Mouse (Mus musculus): ENCODE data around the gene Ms4a18.

Ms4a18 gene

DNA sequence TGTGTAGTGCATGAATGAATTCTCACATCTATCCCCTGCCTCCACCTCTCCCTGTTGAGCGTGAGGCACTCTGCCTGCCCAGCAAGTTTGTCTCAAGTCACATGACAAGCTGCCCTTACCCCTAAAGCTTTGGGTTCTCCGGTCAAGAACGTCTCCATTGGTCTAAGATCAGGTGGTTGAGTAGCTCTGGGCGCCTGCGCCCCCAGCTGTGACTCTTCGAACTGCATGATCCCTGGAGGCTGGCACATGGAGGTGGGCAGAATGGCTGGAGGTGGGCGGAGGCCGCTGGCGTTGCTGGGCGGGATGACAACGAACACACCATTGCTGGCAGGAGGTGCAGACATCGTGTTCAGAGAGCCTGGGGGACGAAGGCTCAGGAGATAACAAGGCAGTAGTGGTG lies 33.3 kb downstream of the Ms4a18 start:
- no peak for DNase-seq (ENCODE audit: low read depth, low spot score)

DNA sequence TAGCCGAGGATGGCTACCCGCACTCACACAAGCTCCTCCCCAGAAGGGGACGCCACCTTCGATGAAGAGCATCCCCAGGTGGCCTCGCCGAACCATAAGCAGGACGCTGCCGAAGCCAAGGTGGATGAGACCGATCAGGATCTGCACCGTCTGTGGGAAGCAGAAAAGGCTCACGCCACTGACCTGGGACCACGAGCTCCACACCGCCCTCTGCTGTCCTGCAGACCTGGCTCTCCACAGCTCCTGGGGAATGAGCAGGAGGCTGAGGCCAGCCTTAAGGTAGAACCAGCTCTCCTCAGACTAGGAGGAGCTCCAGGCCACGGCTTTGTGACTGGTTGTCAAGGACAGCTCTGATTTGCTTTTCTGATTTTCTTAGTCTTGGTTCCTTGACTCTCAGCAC lies 34.7 kb downstream of the Ms4a18 start:
- peak; percentile 27 for DNase-seq (ENCODE audit: low read depth, low spot score)

DNA sequence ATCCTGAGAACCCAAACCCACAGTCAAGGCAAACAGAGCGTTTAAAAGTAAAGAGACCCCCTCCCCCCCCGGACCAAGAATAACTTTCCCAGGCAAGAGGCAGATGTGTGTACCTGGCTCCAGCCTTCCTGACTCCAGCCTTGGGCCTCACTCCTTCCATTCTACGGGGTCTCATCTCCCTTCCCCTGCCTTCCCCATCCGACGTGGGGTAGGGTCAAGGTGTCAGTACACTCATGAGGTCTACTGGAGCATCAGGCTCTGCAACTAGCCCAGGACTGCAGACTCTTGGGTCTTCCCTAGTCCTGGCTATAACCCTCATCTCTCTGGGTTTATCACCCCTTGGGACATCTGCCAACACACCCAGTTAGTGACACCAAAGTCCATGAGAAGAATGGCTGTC lies 37.6 kb downstream of the Ms4a18 start:
- no peak for DNase-seq (ENCODE audit: low read depth, low spot score)

DNA sequence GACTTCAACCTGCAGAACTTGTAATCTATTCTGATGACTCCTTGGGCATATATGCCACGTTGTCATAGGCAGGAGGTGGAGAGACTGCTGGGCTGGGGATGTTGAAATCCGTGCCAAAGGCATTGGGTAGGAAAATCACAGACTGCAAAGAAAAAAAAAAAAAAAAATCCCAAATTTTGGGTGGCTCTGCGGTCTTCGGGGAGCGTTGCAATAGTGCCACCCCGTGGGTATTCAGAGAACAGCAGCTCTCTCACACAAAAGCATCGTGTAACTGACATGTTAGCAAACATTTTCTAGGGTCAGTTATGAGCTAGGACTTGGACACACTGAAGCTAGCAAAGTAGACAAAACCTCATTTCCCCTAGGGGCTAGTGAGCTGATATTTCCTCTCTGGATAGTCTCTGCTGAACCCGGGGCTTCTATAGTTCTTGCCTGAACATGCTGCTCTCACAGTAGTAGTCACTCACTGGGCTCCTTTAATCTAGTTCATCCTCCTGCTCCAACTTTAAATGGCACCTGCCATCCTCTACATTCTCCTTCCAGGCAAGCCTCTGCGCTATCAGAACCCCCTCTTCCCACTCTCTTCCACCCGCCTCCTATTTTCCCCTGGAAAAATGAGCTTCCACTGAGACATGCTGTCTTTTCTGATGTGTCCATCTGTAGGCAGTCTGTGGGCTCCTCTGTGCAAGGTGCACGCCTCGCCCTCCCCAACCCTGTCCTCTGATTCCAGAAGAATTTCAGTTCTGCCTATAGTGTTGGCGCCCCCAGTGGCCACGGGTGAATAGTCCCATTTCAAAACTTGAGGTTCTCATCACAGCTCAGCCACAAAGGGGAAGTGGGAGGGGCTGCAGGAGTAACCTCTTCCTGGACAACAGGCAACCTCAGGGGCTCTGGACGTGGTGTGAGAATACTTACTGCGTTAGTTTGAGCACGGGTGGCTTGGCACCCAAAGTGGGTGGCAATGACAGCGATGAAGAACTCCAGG lies 38.4 kb downstream of the Ms4a18 start:
- peak; percentile 88 for DNase-seq (ENCODE audit: low read depth, low spot score)

DNA sequence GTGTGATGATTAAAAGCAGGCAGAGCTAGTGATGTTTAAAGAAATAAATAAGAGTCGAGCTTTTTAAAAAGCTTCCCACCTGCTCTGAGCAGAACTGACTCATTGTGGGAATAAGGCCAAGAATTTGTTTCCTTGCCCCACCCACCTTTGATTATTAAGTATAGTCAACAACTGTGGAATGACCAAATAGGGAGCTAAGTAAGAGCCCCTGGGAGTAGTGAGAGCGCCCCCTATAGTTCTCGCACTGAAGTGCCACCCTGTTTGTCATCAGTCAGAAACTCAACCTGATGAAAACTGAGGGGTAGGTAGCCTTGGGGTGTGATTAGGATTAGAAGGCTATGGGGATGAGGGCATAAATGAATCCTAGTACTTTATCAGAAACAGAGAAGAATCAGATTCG lies 41.5 kb downstream of the Ms4a18 start:
- peak; percentile 66 for DNase-seq (ENCODE audit: low read depth, low spot score)

DNA sequence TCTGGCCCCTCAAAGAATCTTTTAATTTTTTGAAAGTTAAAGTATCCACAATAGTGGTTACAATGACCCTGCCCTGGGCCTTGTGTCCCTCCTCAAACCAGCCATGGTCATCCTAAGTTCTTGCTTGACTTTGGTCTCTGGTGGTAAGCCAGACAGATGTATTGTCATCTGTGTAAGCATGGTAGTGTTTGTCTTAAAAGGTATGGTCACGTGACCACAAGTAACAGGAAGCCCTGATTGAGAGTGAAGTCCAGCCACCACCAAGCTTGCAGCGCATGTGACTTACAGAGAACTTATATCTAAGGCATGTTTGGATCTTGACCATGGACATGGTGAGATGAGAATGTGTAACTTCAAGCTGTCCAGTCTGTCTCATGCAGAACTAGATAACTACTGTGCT lies 42.6 kb downstream of the Ms4a18 start:
- DNase-seq (ENCODE audit: low read depth, low spot score) = no peak

DNA sequence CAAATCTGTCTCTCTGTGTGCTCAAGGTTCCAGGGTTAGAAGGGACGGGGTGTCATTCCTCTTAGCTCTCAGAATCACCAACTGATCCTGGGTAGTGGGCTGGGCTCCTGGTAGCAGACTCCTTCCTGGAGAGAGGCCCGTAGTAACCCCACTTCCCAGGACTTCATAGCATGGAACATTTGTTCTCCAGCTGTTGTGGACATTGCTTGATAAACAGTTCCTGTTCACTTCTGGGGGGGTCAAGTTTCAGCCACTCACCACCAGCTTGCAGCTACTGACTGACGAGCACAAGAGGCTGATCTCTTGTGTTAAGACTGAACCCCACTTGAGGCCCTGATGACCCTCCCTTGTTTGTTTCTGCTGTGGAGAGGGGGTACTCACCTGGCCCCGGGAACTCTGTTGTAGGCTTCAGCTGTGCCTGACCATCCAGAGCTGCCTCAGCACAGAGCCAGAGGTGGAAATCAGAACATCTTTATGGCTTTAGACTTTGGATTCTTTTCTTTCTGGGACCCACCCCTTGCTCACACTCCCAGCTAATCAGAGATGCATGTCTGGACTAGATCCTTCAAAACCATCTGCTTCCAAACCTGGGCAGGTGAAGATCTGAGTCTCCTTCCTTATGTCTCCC lies 43.5 kb downstream of the Ms4a18 start, which contains the start of gene Ms4a10:
TSS of gene Ms4a10 (minus strand) at position 433 of the 628 bp plus-strand sequence.
- DNase-seq (ENCODE audit: low read depth, low spot score) = no peak

DNA sequence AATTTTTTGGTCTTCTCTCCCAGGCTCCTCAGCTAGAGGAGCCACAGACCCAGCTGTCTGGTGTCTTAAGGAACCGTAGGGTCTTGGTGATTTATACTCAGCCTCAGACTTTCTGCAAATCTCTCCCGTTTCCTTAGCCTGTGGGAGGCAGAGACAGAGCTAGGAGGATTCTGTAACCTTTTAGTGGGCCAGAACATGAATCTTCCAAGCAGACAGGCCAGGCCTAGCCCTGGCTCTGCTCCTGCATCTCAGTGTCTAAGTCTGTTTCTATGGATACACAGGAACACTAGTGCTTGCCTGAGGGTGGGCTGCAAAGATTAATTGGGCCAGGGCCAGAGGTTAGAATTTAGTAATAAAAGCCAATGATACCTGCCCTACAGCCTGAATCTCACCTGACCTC lies 44.6 kb downstream of the Ms4a18 start:
- no peak for DNase-seq (ENCODE audit: low read depth, low spot score)

DNA sequence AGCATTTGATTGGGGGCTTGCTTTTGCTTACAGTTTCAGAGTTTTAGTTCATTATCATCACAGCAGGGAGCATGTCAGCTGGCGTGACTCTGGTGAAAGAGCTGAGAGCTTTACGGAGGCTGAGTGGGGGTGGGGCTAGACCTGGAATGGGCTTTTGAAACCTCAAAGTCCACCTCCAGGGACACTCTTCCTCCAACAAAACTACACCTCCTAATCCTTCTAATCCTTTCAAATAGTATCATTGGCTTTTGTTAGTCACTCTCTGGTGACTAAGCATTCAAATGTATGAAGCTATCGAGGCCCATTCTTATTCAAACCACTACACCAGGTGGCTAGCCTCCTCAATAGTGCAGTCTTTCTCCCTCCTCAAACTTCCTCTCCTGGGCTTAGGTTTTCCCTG lies 45.2 kb downstream of the Ms4a18 start:
- no peak for DNase-seq (ENCODE audit: low read depth, low spot score)

DNA sequence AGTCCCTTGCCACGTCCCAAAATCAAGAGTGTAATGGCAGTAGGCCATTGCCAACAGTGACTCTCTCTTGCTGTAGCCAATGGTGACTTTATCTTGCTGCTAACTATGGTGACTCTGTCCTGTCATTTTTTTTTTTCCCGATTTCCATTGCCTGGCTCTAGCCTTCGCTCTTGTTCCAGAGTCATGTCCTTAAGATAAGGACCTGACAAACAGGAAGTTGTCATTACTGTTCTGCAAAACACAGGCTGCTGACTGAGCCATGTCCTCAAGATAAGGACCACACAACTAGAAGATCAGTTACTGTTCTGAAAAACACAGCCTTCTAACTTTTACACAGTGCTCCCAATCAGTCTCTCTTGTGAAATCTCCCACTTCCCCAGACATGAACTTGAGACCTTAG lies 47.4 kb downstream of the Ms4a18 start:
- no peak for DNase-seq (ENCODE audit: low read depth, low spot score)

DNA sequence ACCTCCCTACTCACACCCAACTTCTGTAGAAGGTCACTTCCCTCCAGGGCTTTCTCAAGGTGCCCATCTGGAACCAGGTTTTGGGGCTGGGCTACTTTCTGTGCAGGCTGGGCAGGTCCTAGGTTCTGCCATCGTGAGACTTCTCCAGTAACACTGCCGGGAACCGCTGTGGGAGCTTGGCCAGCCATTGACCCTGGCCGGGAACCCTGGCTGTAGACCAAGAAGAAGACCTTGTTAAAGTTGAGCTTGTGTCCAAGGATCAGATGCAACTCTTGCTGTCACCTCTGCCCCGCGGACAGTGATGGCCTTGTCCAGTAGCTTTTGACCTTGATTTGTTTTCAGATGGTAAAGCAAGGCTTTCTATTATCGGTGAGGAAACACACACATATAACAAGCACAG lies 49.3 kb downstream of the Ms4a18 start:
- DNase-seq (ENCODE audit: low read depth, low spot score) = no peak

DNA sequence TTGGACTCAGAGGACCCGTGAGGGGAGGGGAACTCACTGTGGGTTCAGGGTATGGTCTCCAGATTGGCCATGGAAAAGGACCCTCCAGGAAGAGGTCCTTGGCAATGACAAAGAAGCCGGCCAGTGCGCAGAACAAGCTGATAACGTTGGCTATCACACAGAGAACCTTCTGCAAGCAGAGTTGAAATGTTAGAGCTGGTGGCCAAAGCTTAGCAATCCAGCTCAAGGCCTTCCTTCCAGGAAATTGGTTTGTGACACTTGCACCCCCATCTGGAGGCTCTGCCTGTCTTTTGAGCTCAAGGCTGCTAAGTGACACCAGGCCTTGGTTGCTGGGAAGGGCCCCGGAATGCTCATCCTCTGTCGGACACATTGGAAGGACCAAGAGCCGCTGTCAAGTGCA lies 52.1 kb downstream of the Ms4a18 start:
- no peak for DNase-seq (ENCODE audit: low read depth, low spot score)

DNA sequence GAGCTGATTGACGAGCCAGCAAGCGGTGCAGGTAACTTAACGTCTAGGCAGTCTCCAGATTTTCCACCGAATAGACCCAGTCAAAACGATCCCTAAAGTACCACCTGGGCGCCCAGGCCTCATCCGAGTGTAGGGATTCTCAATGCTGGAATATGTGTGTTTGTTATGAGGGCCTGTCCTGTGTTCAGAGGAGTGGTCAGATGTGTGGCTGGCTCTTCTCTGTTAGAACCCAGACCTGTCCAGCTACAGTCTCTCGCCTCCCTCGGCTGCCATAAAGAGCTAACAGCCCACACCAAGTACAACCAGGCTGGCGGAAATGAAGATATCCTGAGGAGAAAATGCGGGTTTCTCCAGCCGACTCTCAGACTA lies 57.9 kb downstream of the Ms4a18 start:
- DNase-seq (ENCODE audit: low read depth, low spot score) = no peak

DNA sequence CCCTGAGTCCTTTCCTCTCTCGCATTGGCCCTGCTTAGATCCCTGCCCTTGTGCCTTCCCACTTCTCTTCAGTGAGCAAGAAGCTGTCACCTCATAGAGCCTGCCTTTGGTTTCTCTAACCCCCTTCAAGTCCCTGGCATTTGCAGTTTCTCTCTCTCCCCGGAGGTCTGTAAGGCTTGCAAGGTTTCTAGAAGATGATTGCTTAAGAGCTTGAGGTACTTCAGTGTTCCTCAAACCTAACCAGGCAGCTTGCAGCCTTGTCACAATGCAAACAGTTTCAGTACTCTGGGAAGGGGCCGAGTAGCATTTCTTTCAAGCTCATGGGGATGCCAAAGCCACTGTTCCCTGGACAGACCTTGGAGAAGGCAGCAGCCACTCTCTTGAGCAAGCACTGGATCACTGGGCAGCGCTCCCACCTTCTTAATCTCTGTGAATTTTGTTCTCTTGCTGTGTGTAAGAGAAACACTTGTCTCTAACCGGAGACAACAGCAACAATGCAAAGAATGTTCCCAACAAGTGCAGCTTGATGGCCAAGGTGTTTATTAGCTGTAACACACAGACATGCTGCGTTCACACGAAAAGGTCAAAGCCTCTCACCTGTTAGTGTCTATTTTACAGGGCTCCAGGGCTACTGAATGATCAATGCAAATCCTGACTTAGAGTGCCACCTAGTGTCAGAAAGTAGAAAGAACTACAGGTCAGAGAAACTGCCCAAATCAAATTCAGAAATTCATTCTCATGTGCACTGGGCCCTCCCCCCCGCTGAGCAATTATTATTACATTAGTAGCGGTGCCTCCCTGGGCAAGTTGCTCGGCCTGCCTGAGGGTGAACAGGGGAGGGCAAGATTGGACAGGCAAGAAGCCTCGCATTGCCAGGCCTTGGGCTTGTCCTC lies 58.5 kb downstream of the Ms4a18 start:
- peak; percentile 87 for DNase-seq (ENCODE audit: low read depth, low spot score)

DNA sequence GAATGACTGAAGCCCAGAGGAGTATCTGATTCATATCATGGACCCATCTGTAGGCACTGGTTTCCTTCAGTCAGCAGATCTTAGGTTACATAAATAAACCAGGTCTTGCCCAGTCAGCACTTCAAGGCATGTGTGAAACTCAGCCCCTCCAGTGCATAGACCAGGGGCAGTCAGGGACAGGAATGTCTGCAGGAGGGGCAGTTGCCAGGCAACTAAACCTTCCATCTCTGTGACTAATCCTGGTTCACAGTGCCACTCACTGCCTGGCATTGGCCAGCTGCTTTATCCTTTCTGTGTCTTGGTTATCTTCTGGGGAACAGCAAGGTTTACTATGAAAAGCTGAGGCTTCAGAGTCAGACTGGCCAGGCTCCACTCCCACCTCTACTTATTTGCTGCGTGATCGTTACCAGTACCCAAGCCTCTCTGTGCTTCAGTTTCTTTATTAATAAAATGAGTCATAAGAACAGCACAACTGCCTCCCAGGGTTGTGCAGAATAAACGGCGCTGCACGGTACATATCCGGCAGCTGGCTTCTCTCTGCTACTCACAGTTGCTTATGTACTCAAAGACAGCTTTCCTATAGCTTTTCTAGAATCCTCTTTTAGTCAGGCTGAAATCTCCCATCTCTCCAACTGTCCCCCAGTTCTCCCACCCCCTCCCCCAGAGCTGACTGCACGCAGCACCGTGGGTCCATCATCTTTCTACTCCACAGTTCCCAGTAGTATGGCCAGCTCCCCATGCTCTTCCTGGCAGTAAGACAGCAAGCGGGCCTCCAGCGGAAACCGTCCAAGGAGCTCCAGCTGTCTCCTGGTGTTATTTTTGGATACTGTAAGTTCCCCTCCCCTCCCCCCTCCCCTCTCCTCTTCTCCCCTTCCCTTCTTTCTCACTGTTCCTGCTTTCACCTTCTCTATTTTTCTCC lies 65.6 kb downstream of the Ms4a18 start:
- DNase-seq (ENCODE audit: low read depth, low spot score) = peak; percentile 85

DNA sequence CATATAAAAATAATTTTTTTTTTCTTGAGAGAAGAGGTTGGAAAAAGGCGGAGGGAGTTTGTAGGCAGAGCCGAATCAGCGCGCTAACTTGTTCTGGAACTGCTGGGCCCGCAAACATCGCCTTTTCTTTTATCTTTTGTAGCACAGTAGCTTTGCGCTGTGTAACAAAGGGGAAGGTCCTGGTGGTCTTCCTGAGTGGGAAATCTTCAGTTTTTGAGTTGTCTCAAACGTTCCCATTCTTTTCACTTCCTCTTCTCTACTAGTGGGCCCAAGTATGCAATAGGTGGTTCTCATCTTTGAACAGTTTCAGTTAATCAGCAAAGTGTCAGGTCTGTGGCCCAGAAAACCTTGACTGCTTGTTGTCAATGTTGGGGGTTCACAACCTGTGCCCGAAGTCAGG lies 68.3 kb downstream of the Ms4a18 start:
- no peak for DNase-seq (ENCODE audit: low read depth, low spot score)

DNA sequence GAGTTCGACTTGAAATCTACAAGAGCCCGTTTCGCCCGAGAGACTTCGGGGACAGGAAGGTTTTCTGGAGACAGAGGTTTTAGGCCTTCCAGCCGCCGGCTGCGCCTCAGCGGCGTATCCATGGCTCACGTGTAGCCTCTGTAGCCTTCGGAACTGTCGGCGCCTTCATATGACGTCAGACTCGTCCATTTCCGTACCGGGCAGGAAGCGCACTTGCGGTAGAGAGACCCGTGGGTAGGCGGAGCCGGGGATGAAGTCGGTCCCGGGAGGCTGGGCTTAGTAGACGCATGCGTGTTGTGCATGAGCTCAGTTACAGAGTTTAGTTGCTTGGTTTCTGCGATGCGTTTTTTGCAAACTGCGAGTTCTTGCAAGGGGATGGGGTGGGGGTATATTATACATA lies 68.7 kb downstream of the Ms4a18 start, which contains the start of gene Ccdc86:
TSS of gene Ccdc86 (minus strand) at position 155 of the 400 bp plus-strand sequence.
- peak; percentile 100 for DNase-seq (ENCODE audit: low read depth, low spot score)

DNA sequence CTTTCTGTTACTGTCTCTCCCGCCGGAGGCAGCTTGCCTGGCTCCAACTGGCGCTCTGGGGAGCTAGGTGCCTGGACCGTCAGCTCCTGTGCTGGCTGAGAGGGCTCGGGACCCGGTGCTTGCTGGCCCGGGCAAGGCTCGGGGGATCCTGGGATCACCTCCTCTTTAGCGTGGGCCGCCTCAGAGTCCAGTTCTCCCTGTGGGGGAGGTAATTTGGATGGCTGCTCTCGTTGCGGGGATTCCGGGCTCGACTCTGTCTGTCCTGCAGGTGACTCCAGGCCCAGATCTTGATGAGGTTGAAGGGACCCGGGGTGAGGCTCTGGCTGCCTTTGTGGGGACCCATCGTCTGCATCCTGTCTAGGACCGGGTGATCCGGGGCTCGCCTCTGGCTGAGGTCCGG lies 69.4 kb downstream of the Ms4a18 start:
- no peak for DNase-seq (ENCODE audit: low read depth, low spot score)

DNA sequence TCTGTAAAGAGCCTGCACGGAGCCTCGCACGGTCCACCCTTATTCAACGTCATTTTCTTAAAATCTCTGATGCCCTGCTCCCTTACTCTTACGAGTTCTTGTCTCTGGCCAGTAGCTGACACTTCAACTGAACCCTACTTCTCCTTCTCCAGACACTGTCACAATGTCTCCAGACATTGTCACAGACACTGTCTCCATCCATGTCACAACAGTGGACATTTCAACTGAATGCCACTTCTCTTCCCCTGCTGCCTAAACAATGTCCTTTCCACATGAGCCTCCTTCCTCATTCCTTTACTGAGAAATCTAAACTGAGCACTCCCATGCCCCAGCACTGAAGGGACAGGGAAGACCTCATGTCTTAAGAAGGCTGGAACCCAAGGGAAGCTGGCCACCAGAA lies 70.6 kb downstream of the Ms4a18 start:
- DNase-seq (ENCODE audit: low read depth, low spot score) = no peak
